Mouse (Mus musculus): ENCODE measurements at regions not wholly inside any gene's neighbourhood (a gene's known extent, or its start where the extent isn't known, plus 50 kb on each side); places are given as distances from the start of the nearest gene placed in this dataset.

DNA sequence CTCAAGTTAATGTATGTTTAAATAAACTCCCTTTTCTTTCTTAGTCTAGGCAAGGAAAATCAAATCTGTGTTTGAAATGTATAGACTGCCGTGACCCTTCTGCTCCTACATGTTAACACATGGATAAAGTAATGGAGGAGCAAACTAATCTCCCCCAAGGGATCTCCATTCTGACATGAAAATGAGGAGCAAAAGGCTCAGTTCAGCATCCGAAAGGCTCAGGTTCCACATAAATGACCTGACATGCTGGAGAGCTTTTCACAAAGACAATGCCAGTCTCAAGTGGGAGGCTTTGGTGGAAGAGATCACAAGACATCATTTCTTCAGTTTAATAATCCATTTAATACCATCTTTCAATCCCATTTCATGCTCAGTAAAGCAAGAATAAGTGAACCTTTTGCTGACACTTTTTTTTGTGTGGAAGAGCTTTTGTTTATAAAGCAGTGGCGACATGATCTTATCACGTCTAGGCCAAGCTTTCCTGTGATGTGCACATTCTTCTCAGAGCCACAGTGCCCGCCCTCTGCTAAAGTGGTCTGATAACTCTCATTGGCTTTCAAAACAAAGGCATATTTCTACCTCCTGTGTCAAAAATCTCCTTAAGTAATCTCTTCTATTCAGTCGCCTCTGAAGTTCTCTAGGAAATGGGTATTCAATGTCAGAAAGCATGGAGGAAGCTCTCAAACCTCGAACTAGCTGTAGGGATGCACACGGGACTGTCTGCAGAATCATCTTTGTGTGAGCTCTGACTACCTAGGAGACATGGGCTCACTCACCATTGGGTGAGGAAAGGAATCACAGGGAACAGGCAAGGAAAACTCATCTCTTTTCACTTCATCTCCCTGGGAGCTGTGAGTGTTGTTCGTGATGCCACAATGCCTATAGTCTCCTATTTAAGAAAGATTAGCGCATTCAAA is 271.7 kb upstream of the Sash1 start:
- Histone ChIP-seq H3ac (ENCODE audit: control insufficient read depth, insufficient read length) (no peak overlapping the region), H3K27me3 (ENCODE audit: control insufficient read depth, insufficient read depth, insufficient read length) (no peaks in the 10 kb centered on the region), H3K4me2 (ENCODE audit: low read depth) (no peak overlapping the region), H3K4me3 (no peak overlapping the region), H3K36me3 (ENCODE audit: control insufficient read depth, insufficient read depth) (no peaks in the 10 kb centered on the region), H3K79me2 (ENCODE audit: control insufficient read depth, insufficient read depth) (no peaks in the 10 kb centered on the region)
- TF ChIP-seq USF1 (IDR thresholded peaks at IDR 0.05; ENCODE audit: low read depth) (no peak), REST (IDR thresholded peaks at IDR 0.05; ENCODE audit: insufficient read depth, insufficient read length) (no peak), MYOG (IDR thresholded peaks at IDR 0.05; ENCODE audit: control insufficient read depth in 1 of 3, insufficient read depth in 1 of 3, insufficient read length in 2 of 3, low read depth in 2 of 3) (no peak), CEBPB (IDR thresholded peaks at IDR 0.05; ENCODE audit: insufficient read depth, poor library complexity, severe bottlenecking) (no peak), POLR2A (IDR thresholded peaks at IDR 0.05; ENCODE audit: insufficient read length, low read depth) (no peak), TCF3 (IDR thresholded peaks at IDR 0.05; ENCODE audit: insufficient read length, low read depth) (no peak), TCF12 (IDR thresholded peaks at IDR 0.05; ENCODE audit: insufficient read depth, poor library complexity, severe bottlenecking) (no peak), MYOD1 (IDR thresholded peaks at IDR 0.05; ENCODE audit: control insufficient read depth in 1 of 3, insufficient read length in 2 of 3, low read depth in 2 of 3) (no peak), E2F4 (IDR thresholded peaks at IDR 0.05; ENCODE audit: insufficient read depth) (no peak), POLR2AphosphoS2 (IDR thresholded peaks at IDR 0.05; ENCODE audit: insufficient read length, low read depth) (no peak), SRF (IDR thresholded peaks at IDR 0.05; ENCODE audit: control insufficient read depth, insufficient read length, low read depth) (no peak), MAX (IDR thresholded peaks at IDR 0.05; ENCODE audit: low read depth) (no peak)

DNA sequence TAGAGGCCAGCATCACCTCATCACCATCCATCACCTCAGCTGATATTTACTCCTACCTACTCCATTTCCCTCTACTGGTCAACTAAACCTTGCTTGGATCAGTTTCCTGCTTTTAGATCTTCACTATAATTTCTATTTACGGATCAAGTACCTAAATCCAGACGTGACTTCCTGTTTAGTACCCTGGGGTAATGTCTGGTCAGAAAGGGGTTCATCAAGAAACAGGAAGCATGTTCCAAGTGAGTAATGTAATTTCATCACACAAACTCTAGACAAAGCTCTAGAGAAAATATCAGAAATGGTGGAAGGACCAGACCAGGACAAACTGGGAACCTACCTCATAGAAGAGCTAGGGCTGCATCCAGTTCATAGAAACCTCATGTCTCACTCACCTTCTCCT is 250.2 kb upstream of the Sash1 start:
- Histone ChIP-seq H3K79me2 (ENCODE audit: control insufficient read depth, insufficient read depth) (no peaks in the 10 kb centered on the region), H3K36me3 (ENCODE audit: control insufficient read depth, insufficient read depth) (no peaks in the 10 kb centered on the region), H3K4me2 (ENCODE audit: low read depth) (no peak overlapping the region), H3ac (ENCODE audit: control insufficient read depth, insufficient read length) (no peak overlapping the region), H3K4me3 (no peak overlapping the region), H3K27me3 (ENCODE audit: control insufficient read depth, insufficient read depth, insufficient read length) (no peaks in the 10 kb centered on the region)
- TF ChIP-seq POLR2A (IDR thresholded peaks at IDR 0.05; ENCODE audit: insufficient read length, low read depth) (no peak), E2F4 (IDR thresholded peaks at IDR 0.05; ENCODE audit: insufficient read depth) (no peak), TCF12 (IDR thresholded peaks at IDR 0.05; ENCODE audit: insufficient read depth, poor library complexity, severe bottlenecking) (no peak), SRF (IDR thresholded peaks at IDR 0.05; ENCODE audit: control insufficient read depth, insufficient read length, low read depth) (no peak), USF1 (IDR thresholded peaks at IDR 0.05; ENCODE audit: low read depth) (no peak), CEBPB (IDR thresholded peaks at IDR 0.05; ENCODE audit: insufficient read depth, poor library complexity, severe bottlenecking) (no peak), MAX (IDR thresholded peaks at IDR 0.05; ENCODE audit: low read depth) (no peak), MYOG (IDR thresholded peaks at IDR 0.05; ENCODE audit: control insufficient read depth in 1 of 3, insufficient read depth in 1 of 3, insufficient read length in 2 of 3, low read depth in 2 of 3) (no peak), TCF3 (IDR thresholded peaks at IDR 0.05; ENCODE audit: insufficient read length, low read depth) (no peak), MYOD1 (IDR thresholded peaks at IDR 0.05; ENCODE audit: control insufficient read depth in 1 of 3, insufficient read length in 2 of 3, low read depth in 2 of 3) (no peak)

DNA sequence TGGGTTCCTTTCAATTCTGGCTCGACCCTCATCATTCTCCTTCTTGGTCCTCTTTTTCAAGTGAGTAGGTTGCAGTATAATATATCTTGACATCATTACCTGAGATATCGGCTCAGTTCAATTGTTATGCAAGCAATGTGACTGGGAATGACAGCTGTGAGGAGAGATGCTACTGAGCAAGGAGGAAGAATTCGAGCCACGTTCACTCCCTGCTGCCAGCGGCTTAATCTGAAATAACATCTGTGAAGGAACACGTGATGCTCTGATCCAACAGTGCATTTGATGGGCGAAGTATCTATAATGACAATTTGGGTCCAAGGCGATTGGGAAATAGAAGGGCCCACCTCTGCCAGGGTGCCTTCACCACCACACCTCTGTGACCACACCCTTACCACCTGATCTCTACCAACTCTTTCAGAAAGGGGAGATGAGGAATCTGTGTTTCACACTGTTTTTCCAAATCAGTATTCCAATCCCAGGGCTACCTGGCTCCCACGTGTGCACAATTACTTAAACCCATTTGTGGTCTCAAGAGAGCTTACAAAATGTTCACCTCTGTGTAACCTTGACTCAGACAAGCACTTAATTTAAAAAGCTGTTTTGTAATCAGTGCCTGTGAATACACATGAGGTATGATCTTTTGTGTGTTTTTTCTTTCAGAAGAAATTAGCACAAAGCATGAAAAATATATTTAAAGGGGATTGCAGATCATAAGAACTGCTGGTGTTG is 248.6 kb upstream of the Sash1 start:
- no peaks in the 10 kb centered on the region for H3K79me2 ChIP-seq (ENCODE audit: control insufficient read depth, insufficient read depth)
- TF ChIP-seq MYOG (IDR thresholded peaks at IDR 0.05; ENCODE audit: control insufficient read depth in 1 of 3, insufficient read depth in 1 of 3, insufficient read length in 2 of 3, low read depth in 2 of 3): no peak
- no peak for TF ChIP-seq MYOD1 (IDR thresholded peaks at IDR 0.05; ENCODE audit: control insufficient read depth in 1 of 3, insufficient read length in 2 of 3, low read depth in 2 of 3)
- no peak for TF ChIP-seq SRF (IDR thresholded peaks at IDR 0.05; ENCODE audit: control insufficient read depth, insufficient read length, low read depth)
- TF ChIP-seq REST (IDR thresholded peaks at IDR 0.05; ENCODE audit: insufficient read depth, insufficient read length): no peak
- TF ChIP-seq POLR2AphosphoS2 (IDR thresholded peaks at IDR 0.05; ENCODE audit: insufficient read length, low read depth): no peak
- no peak for TF ChIP-seq POLR2A (IDR thresholded peaks at IDR 0.05; ENCODE audit: insufficient read length, low read depth)
- no peak for TF ChIP-seq TCF3 (IDR thresholded peaks at IDR 0.05; ENCODE audit: insufficient read length, low read depth)
- TF ChIP-seq CEBPB (IDR thresholded peaks at IDR 0.05; ENCODE audit: insufficient read depth, poor library complexity, severe bottlenecking): no peak
- no peak for TF ChIP-seq E2F4 (IDR thresholded peaks at IDR 0.05; ENCODE audit: insufficient read depth)
- no peak for TF ChIP-seq MAX (IDR thresholded peaks at IDR 0.05; ENCODE audit: low read depth)
- TF ChIP-seq TCF12 (IDR thresholded peaks at IDR 0.05; ENCODE audit: insufficient read depth, poor library complexity, severe bottlenecking): no peak
- H3K27me3 ChIP-seq (ENCODE audit: control insufficient read depth, insufficient read depth, insufficient read length): no peaks in the 10 kb centered on the region
- no peak overlapping the region for H3K4me3 ChIP-seq
- no peak overlapping the region for H3K4me2 ChIP-seq (ENCODE audit: low read depth)
- H3K36me3 ChIP-seq (ENCODE audit: control insufficient read depth, insufficient read depth): no peaks in the 10 kb centered on the region
- no peak overlapping the region for H3ac ChIP-seq (ENCODE audit: control insufficient read depth, insufficient read length)

DNA sequence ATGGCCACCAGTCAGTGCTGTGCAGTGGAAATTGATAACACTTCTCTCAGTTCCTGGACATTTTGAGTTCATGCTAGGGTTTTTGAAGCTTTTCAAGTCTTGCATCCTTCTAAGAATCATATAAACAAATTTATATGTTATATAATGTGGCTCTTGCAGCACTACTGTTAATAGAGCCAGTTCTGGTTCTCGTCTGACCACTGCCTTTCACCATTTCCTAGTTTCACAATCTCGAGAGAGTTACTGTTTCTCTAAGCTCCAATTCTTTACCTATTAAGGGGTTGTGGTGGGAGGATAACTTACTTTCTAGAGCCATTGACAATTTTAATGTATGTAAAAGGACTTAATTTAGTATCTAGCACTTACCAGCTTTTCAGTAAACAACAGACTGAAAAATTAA is 244.2 kb upstream of the Sash1 start:
- Histone ChIP-seq H3K27me3 (ENCODE audit: control insufficient read depth, insufficient read depth, insufficient read length) (no peaks in the 10 kb centered on the region), H3K4me3 (no peak overlapping the region), H3K36me3 (ENCODE audit: control insufficient read depth, insufficient read depth) (no peaks in the 10 kb centered on the region), H3K79me2 (ENCODE audit: control insufficient read depth, insufficient read depth) (no peaks in the 10 kb centered on the region), H3K4me2 (ENCODE audit: low read depth) (no peak overlapping the region), H3ac (ENCODE audit: control insufficient read depth, insufficient read length) (no peak overlapping the region)
- TF ChIP-seq SRF (IDR thresholded peaks at IDR 0.05; ENCODE audit: control insufficient read depth, insufficient read length, low read depth): no peak
- TF ChIP-seq MAX (IDR thresholded peaks at IDR 0.05; ENCODE audit: low read depth): no peak
- no peak for TF ChIP-seq MYOD1 (IDR thresholded peaks at IDR 0.05; ENCODE audit: control insufficient read depth in 1 of 3, insufficient read length in 2 of 3, low read depth in 2 of 3)
- TF ChIP-seq POLR2AphosphoS2 (IDR thresholded peaks at IDR 0.05; ENCODE audit: insufficient read length, low read depth): no peak
- no peak for TF ChIP-seq TCF3 (IDR thresholded peaks at IDR 0.05; ENCODE audit: insufficient read length, low read depth)
- TF ChIP-seq TCF12 (IDR thresholded peaks at IDR 0.05; ENCODE audit: insufficient read depth, poor library complexity, severe bottlenecking): no peak
- no peak for TF ChIP-seq CEBPB (IDR thresholded peaks at IDR 0.05; ENCODE audit: insufficient read depth, poor library complexity, severe bottlenecking)
- no peak for TF ChIP-seq REST (IDR thresholded peaks at IDR 0.05; ENCODE audit: insufficient read depth, insufficient read length)
- TF ChIP-seq MYOG (IDR thresholded peaks at IDR 0.05; ENCODE audit: control insufficient read depth in 1 of 3, insufficient read depth in 1 of 3, insufficient read length in 2 of 3, low read depth in 2 of 3): no peak
- TF ChIP-seq E2F4 (IDR thresholded peaks at IDR 0.05; ENCODE audit: insufficient read depth): no peak
- TF ChIP-seq POLR2A (IDR thresholded peaks at IDR 0.05; ENCODE audit: insufficient read length, low read depth): no peak
- no peak for TF ChIP-seq USF1 (IDR thresholded peaks at IDR 0.05; ENCODE audit: low read depth)
